Mouse (Mus musculus) right cerebral cortex, postnatal 25 days (tissue): Measurements from ENCODE around the gene Pcsk6.

Experiments used
- DNase-seq: peaks from one replicate; pipeline ENCODE4 v3.0.0; 2022

Gene Pcsk6

DNA sequence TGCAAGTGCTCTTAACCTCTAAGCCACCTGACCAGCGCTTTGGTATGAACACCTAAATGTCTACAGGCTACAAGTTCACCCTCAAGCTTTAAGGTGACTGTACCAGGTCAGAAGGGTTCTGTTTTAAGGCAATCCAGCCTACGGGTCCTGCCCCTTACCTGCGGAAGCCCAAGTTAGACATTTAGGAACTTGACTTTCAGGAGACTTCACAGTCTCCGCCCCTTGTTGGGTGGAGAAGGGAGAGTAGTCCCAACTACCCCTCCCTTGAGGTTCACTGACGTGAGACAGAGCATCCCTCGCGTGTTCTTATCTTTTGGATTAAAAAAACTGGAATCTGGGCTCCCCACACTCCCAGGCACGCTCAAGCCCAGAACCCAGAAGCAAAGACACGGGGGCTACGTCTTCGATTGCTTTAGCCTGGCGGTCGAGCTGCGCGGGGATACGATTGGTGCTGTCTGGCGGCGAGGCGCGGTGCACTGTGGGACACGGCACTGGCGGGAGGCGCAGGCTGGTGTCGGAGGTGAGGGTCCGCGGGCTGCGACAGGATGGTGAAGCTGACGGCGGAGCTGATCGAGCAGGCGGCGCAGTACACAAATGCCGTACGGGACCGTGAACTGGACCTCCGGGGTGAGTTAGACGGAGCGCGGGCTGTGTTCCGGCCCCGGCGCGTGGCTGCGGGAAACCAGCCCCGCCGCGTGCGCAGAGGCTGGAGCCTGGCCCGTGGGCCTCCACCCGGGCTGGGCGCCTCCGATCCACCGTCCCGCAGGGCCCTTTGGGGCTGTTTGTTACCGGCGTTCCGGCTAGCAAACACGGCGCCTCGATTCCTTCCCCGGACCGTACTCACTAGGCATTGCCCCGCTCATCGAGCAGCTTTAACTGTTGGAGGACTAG lies 198.8 kb downstream of the Pcsk6 start:
- DNase-seq = peak; percentile 88

DNA sequence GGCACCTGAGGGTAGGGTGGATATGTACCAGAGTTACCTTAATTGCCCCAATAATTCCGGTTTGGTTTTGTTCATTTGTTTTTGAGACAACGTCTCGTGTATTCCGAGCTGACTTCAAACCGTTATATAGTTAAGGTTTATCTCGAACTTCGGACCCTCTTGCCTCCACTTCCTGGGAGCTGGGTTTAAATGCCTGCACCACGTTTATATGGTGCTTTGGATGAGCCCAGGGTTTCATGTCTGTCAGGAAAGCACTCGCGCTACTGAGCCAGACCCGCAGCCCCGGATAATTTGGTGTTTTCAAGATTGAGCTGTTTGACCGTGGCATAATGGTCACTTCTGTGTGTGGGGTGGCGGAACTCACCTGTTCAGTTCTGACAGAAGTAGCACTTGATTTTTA lies 199.5 kb downstream of the Pcsk6 start:
- DNase-seq = no peak

DNA sequence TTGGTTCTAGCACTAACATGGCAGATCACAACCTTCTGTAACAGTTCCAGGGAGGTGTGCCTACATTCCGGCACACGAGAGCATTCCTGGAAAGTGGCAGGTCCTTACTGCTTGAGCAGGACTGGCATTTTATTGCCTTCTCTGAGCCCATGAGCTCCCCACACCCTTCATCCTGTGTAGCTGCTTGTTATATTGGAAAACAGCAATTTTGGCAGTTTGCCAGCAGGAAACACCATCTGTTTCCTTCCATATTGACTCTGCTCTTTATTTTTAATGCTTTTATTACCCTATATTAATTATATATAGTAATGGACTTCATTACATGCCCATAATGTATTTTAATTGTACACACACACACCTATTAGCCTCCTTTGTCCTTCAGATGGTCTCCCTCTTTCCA lies 214.9 kb downstream of the Pcsk6 start:
- no peak for DNase-seq

DNA sequence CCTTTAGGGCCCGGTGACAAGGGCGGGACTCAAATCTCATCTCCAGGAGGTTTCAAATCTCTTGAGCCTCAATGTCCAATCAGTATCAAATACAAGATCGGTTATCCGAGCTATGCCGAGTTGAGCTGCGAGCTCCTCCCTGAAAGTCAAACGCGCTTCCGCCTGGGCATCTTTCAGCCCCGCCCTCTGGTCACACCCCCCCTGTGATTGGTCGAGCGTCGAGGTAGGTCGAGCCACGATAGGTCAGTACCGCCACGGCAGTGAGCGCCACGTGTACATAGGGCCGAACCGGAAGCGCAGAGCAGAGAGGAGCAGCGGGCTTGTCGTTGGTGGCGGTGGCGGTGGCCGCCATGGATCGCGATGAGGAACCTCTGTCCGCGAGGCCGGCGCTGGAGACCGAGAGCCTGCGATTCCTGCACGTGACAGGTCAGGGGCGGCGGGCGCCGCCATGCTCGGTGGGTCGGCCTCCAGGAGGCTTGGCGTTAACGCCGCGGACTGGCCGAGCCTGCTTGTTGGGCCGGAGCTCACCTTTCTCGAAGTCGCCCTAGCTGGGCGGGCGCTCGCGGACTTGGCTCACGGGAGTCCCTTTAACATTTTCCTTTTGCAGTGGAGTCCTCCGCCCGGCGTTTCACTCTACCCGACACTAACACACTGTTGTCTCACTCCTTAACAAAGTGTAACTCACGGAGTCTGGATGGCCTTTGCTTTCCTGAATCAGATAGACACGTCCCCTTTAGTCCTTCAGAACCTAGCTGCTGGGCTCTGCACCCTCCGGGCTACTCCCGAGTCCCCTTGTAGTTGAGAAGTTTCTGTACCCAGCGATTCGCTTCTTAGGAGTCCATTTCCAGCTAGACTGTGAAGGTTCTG lies 218.1 kb downstream of the Pcsk6 start, which contains the start of gene Selenos:
TSS of gene Selenos (plus strand) at position 286 of the 867 bp plus-strand sequence.
- DNase-seq = peak; percentile 94

DNA sequence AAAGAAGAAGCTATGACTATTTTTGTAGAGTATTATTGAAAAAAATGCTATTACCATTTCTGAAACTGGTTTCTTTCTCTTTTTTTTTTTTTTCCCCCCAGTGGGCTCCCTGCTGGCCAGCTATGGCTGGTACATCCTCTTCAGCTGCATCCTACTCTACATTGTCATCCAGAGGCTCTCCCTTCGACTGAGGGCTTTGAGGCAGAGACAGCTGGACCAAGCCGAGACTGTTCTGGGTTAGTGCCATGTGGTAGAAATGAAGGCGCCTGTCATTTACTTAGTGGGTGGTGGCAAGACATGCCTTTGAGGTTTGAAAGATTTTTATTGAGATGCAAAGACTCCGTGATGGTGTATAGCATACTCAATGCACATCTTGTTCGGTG lies 218.7 kb downstream of the Pcsk6 start:
- DNase-seq = no peak

DNA sequence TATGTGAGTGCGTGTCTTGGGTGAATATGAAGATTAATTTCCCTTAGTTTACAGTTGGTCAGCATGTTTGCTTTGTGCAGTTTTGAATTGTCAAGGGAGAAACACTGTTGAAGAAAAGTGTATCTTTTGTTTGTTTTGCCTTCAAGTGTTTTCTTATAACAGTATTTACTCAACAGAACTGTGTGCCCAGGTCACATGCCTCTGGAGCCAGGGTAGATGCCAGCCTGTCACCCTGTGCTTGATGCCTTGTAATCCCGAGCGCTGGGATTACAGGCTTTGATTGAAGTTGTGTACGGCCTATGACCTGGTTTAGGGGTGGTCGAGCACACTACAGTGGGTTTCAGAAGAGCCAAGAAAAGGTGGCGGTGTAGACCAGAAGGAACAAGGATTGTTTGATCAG lies 222.2 kb downstream of the Pcsk6 start:
- DNase-seq = no peak

DNA sequence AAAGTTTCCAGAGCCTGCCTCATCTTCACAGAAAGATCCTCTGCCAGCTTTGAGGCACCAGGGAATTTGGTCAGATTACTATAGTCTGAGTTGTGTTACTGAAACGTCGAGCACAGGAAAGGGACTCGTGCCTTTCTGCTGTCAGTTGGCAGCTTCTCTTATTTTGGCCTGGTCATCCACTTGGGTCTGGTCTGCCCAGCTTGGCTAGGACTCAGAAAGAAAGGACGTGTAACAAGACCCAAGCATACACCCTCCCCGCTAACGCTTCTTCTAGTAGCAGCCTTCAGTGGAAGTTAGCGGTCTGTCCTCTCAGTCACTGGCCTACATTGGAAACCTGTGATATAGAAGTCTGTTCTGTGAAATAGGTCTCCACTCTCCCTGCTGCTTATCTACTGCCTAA lies 223.0 kb downstream of the Pcsk6 start:
- no peak for DNase-seq

DNA sequence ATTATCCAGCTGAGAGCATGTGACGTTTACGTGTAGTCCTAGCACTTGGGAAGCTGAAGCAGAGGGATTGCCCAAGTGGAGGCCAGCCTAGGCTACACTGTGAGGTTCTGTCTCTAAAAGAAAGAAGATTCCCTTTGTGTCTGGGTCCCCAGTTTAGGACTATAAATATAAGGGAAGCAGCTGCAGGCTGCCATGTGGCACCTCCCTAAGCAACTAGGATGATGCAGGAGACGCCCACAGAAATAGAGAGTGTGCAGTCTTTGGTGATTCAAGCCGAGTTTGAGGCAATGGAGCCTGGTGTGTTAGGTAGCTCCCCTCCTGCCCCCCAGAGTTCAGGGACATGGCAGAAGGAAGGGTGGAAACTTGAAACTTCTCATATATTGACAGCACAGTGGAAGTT lies 226.1 kb downstream of the Pcsk6 start:
- peak; percentile 56 for DNase-seq

DNA sequence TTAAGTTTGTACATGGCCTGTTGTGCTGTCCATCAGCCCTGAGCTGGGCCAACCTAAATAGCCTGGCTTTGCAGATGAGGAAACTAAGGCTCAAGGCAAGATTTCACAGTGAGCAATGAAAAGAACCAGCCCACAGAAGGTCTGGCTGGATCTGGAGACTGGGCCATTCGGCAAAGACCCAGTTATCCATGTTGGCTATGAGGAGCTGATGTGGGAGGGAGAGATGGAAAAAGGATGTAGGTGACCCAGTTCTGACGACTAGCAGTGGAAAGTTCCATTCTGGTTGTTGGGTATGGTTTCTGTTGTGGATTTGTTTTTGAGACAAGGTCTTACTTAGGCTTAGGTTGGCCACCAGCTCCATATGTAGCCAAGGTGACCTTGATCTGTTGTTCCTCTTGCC lies 226.5 kb downstream of the Pcsk6 start:
- DNase-seq = no peak

DNA sequence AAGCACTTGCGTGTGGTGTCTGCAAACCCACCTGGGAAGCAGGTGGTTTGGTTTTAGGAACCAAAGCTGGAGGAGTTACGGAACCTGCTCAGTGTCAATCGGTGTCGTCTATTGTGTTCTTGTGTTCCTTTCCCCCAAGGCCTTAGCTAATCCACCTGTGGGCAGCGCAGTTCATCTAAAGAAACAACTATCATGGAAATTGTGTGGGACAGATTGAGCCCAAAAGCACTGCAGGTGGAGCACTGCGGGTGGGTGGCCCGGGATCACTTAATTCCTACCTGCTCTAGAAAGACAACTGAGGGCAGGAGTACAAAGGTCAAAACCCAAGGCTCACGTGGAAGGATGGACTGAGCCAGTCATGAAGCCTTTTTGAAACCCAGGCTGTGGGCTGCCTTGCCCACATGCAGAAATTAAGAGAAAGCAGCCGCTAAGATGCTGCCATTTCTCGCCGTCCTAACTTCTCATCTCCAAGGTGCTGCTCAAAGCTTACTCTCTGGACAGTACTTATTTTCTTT lies 229.2 kb downstream of the Pcsk6 start:
- no peak for DNase-seq

DNA sequence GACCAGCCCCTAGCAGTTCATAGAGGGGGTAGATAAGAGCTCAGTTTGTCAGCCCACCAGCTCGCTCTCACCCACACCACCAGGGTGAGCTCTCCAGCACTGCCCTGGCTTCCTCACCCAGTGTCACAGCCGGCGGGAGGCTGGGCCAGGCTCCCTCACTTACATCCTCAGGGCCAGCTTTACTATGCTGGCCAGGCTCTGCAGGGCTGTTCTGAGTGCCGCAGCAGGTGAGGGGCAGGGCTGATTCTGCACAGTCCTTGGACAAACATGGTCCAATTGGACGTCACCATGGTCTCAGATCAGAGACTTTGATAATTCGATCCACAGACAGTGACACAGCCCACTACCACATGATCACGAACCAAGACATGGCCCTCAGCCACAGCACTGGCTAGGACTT lies 230.0 kb downstream of the Pcsk6 start:
- no peak for DNase-seq

DNA sequence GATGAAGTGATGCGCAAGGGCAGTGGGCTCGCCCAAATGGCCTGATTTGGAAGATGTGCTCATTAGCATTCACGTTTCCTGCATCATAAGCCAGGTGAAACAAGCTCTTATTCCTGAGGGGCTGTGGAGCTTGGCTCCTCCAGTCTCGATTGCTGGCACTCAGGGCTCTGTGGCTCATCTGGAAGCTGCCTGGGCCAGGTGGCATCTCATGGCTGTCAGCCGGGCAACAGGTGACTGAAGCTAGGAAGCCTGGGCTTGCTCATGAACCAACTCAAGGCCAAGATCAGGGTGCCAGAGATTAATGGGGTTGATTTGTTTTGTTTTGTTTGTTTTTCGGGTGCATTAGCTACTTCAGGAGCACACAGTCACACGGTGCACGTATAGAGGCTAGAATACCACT lies 231.1 kb downstream of the Pcsk6 start:
- no peak for DNase-seq

DNA sequence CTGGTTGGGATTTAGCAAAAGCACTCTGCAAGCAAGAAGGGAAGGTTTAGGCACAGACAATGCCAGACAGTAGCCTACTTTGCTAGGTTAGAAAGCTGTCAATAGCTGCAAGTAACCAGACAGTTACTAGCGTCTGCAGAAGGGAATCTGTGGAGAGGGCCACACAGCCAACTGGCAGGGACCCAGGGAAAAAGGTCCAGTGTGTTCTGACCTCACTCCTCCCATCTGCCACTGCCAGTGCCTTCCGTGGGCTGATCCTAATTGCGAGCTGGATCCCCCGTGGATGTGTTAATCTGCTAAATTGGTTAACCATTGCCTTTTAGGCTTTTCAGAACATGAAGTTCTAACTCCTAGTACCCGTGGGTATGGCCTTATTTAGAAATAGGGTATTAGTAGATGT lies 232.6 kb downstream of the Pcsk6 start:
- no peak for DNase-seq

DNA sequence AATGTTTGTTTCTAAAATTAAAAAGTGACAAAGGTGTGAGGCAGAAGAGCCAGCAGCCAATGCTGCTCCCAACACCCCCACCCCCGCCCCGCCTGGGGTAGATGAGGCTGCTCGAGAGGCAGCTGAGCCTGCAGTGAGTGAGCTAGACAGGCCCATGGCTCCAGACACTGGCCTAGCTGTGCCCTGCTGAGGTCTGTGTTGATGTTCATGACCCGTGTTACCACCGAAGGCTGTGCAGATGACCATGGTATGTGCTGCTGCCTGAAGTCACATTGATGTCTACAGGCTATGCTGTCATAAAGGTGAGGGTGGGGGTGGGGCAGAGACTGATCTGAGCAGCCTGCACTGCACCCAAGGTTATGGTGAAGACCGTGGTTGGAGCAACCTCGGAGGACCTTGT lies 237.3 kb downstream of the Pcsk6 start:
- no peak for DNase-seq
